Mouse (Mus musculus): ENCODE results near the gene Abcc8. TPM values are rescaled to one million over a fixed set of nuclear protein-coding genes. Genes with fewer than 3 reads are reported as not detected.

Abcc8 gene
- polyA plus RNA-seq, 1 experiment from 2014 or later: 0.11 TPM

DNA sequence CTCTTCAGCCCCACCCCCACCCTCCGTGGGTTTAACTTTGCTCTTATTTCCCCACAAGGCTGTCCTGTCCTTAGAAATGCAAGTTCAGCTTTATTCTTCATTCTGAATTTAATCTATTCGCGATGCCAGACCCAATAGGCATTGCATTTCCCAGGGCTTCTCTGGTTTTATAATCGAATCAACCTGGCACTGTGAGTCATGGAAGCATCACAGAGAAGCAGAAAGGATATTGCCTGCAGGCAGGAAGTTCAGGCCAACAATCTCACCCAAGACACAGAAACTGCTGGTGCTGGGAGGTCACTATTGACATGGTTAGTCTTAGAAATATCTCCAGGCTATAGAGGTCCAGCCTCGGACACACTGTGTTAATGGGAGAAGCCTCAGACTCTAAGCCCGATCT lies 30.4 kb upstream of the Abcc8 start:
- H3K9ac ChIP-seq (replicated peaks): no peak overlapping the region
- ATAC-seq: no peak
- no peak overlapping the region for H3K4me2 ChIP-seq (ENCODE audit: low read depth, low read length)
- no peak for DNase-seq
- 71% methylated on average over 6 of the region's 6 CpGs for WGBS (ENCODE audit: insufficient replicate concordance)
- H3K36me3 ChIP-seq (replicated peaks; ENCODE audit: insufficient read depth, low read length): no peaks in the 10 kb centered on the region
- H3K4me1 ChIP-seq (ENCODE audit: insufficient read depth): no peaks in the 10 kb centered on the region
- no peaks in the 10 kb centered on the region for H3K9me3 ChIP-seq (ENCODE audit: low read length)
- no peak overlapping the region for H3K27ac ChIP-seq (ENCODE audit: low read depth)
- no peaks in the 10 kb centered on the region for H3K27me3 ChIP-seq (ENCODE audit: insufficient read depth, low read length)
- TF ChIP-seq CTCF (IDR thresholded peaks at IDR 0.05; ENCODE audit: low read depth) (no peak), EP300 (IDR thresholded peaks at IDR 0.05; ENCODE audit: low read depth) (no peak)
- no peak overlapping the region for H3K4me3 ChIP-seq (ENCODE audit: low read depth, low read length)

GRCm38 (mm10) chr7:46208131-46208530 lies 28.3 kb upstream of the Abcc8 start:
- Histone ChIP-seq H3K4me3 (ENCODE audit: low read depth, low read length) (no peak overlapping the region), H3K9me3 (ENCODE audit: low read length) (no peaks in the 10 kb centered on the region), H3K36me3 (replicated peaks; ENCODE audit: insufficient read depth, low read length) (no peaks in the 10 kb centered on the region), H3K4me2 (ENCODE audit: low read depth, low read length) (no peak overlapping the region), H3K4me1 (ENCODE audit: insufficient read depth) (no peaks in the 10 kb centered on the region), H3K27ac (ENCODE audit: low read depth) (no peak overlapping the region), H3K27me3 (ENCODE audit: insufficient read depth, low read length) (no peaks in the 10 kb centered on the region), H3K9ac (replicated peaks) (no peak overlapping the region)
- TF ChIP-seq CTCF (IDR thresholded peaks at IDR 0.05; ENCODE audit: low read depth): no peak
- no peak for TF ChIP-seq EP300 (IDR thresholded peaks at IDR 0.05; ENCODE audit: low read depth)
- WGBS (ENCODE audit: insufficient replicate concordance): 83% methylated on average over 8 of the region's 8 CpGs
- ATAC-seq (no peak), DNase-seq (no peak)

DNA sequence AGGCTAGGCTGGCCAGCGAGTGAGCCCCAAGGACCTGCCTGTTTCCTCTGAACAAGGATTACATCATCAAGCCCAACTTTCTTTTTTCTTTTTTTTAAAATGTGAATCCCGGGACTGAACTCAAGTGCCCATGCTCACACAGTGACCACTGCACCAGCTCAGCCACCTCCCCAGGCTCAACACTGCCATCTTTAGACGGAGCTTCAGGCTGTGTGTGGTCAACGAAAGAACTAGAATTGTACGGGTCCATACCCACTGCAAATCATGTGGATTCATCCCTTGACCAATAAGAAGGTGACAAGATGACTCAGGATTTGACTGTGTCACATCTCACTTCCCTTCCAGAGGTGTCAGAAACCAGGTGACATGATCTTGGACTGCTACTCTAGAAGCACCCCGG lies 24.9 kb upstream of the Abcc8 start:
- H3K9me3 ChIP-seq (ENCODE audit: low read length): no peaks in the 10 kb centered on the region
- no peak overlapping the region for H3K9ac ChIP-seq (replicated peaks)
- DNase-seq (no peak), ATAC-seq (no peak)
- no peak overlapping the region for H3K27ac ChIP-seq (ENCODE audit: low read depth)
- H3K27me3 ChIP-seq (ENCODE audit: insufficient read depth, low read length): no peaks in the 10 kb centered on the region
- no peaks in the 10 kb centered on the region for H3K4me1 ChIP-seq (ENCODE audit: insufficient read depth)
- no peak for TF ChIP-seq EP300 (IDR thresholded peaks at IDR 0.05; ENCODE audit: low read depth)
- TF ChIP-seq CTCF (IDR thresholded peaks at IDR 0.05; ENCODE audit: low read depth): no peak
- no peak overlapping the region for H3K4me3 ChIP-seq (ENCODE audit: low read depth, low read length)
- no peaks in the 10 kb centered on the region for H3K36me3 ChIP-seq (replicated peaks; ENCODE audit: insufficient read depth, low read length)
- WGBS (ENCODE audit: insufficient replicate concordance): 48% methylated on average over 6 of the region's 6 CpGs
- H3K4me2 ChIP-seq (ENCODE audit: low read depth, low read length): no peak overlapping the region

GRCm38 (mm10) chr7:46204046-46204471 lies 24.2 kb upstream of the Abcc8 start:
- WGBS (ENCODE audit: insufficient replicate concordance): 43% methylated on average over 11 of the region's 11 CpGs
- ATAC-seq (no peak), DNase-seq (peak; percentile 49)
- no peak overlapping the region for H3K4me3 ChIP-seq (ENCODE audit: low read depth, low read length)
- no peaks in the 10 kb centered on the region for H3K9me3 ChIP-seq (ENCODE audit: low read length)
- TF ChIP-seq EP300 (IDR thresholded peaks at IDR 0.05; ENCODE audit: low read depth) (no peak), CTCF (IDR thresholded peaks at IDR 0.05; ENCODE audit: low read depth) (peak; percentile 54)
- no peaks in the 10 kb centered on the region for H3K4me1 ChIP-seq (ENCODE audit: insufficient read depth)
- no peaks in the 10 kb centered on the region for H3K27me3 ChIP-seq (ENCODE audit: insufficient read depth, low read length)
- no peak overlapping the region for H3K4me2 ChIP-seq (ENCODE audit: low read depth, low read length)
- H3K36me3 ChIP-seq (replicated peaks; ENCODE audit: insufficient read depth, low read length): no peaks in the 10 kb centered on the region
- H3K9ac ChIP-seq (replicated peaks): no peak overlapping the region
- no peak overlapping the region for H3K27ac ChIP-seq (ENCODE audit: low read depth)

DNA sequence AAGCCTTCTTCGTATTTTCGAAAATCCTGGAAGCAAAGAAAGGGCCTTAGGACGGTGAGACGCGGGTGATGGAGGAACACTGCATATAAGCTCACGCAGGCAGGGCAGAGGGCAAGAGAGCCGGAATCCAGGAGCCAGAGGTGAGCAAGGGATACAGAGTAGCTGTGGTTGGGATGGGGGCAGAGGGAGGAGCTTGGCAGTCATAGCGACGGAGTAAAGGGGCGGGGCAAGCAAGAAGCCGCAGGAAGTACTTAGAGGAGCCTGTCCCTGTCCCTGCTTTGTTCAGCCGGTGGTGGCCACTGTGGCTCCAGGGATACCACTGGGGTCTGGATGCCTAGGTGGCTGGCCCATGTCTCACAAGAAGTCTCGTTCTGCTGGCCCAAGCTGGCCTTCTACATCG lies 21.8 kb upstream of the Abcc8 start:
- Histone ChIP-seq H3K4me2 (ENCODE audit: low read depth, low read length) (no peak overlapping the region), H3K27me3 (ENCODE audit: insufficient read depth, low read length) (no peaks in the 10 kb centered on the region), H3K4me3 (ENCODE audit: low read depth, low read length) (no peak overlapping the region), H3K9ac (replicated peaks) (no peak overlapping the region), H3K9me3 (ENCODE audit: low read length) (no peaks in the 10 kb centered on the region), H3K36me3 (replicated peaks; ENCODE audit: insufficient read depth, low read length) (no peaks in the 10 kb centered on the region), H3K4me1 (ENCODE audit: insufficient read depth) (no peaks in the 10 kb centered on the region), H3K27ac (ENCODE audit: low read depth) (no peak overlapping the region)
- 26% methylated on average over 14 of the region's 14 CpGs for WGBS (ENCODE audit: insufficient replicate concordance)
- DNase-seq (no peak), ATAC-seq (no peak)
- TF ChIP-seq EP300 (IDR thresholded peaks at IDR 0.05; ENCODE audit: low read depth) (no peak), CTCF (IDR thresholded peaks at IDR 0.05; ENCODE audit: low read depth) (no peak)

DNA sequence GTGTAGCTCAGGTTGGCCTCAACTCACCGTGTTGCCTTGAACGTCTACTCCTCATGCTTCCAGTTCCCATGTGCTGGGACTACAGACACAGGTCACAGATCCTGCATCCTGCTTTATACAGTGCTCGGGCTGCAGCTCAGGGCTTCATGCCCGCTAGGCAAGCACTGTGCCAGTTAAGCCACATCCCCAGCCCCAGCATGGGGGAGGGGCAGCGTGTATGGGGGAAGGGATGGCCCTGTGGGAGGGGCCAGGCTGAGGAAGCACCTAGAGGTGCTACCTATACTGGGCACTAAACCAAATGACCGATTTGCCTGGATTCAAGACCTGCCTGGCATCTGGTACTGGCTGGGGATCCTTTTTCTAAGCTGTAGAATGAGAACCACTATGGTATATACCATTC lies 20.2 kb upstream of the Abcc8 start:
- Histone ChIP-seq H3K9ac (replicated peaks) (no peak overlapping the region), H3K27ac (ENCODE audit: low read depth) (no peak overlapping the region), H3K4me3 (ENCODE audit: low read depth, low read length) (no peak overlapping the region), H3K9me3 (ENCODE audit: low read length) (no peaks in the 10 kb centered on the region), H3K4me1 (ENCODE audit: insufficient read depth) (no peaks in the 10 kb centered on the region), H3K36me3 (replicated peaks; ENCODE audit: insufficient read depth, low read length) (no peaks in the 10 kb centered on the region), H3K27me3 (ENCODE audit: insufficient read depth, low read length) (no peaks in the 10 kb centered on the region), H3K4me2 (ENCODE audit: low read depth, low read length) (no peak overlapping the region)
- no peak for TF ChIP-seq EP300 (IDR thresholded peaks at IDR 0.05; ENCODE audit: low read depth)
- TF ChIP-seq CTCF (IDR thresholded peaks at IDR 0.05; ENCODE audit: low read depth): no peak
- ATAC-seq (no peak), DNase-seq (no peak)
- 52% methylated on average over 6 of the region's 6 CpGs for WGBS (ENCODE audit: insufficient replicate concordance)

GRCm38 (mm10) chr7:46195356-46195755 lies 15.5 kb upstream of the Abcc8 start:
- H3K4me3 ChIP-seq (ENCODE audit: low read depth, low read length): no peak overlapping the region
- H3K36me3 ChIP-seq (replicated peaks; ENCODE audit: insufficient read depth, low read length): no peaks in the 10 kb centered on the region
- H3K27ac ChIP-seq (ENCODE audit: low read depth): no peak overlapping the region
- H3K9ac ChIP-seq (replicated peaks): no peak overlapping the region
- no peaks in the 10 kb centered on the region for H3K4me1 ChIP-seq (ENCODE audit: insufficient read depth)
- 72% methylated on average over 5 of the region's 5 CpGs for WGBS (ENCODE audit: insufficient replicate concordance)
- H3K9me3 ChIP-seq (ENCODE audit: low read length): no peaks in the 10 kb centered on the region
- no peaks in the 10 kb centered on the region; the same call in 1 of the 2 replicates for H3K27me3 ChIP-seq (ENCODE audit: insufficient read depth, low read length)
- DNase-seq (no peak), ATAC-seq (no peak)
- no peak for TF ChIP-seq EP300 (IDR thresholded peaks at IDR 0.05; ENCODE audit: low read depth)
- TF ChIP-seq CTCF (IDR thresholded peaks at IDR 0.05; ENCODE audit: low read depth): no peak
- no peak overlapping the region for H3K4me2 ChIP-seq (ENCODE audit: low read depth, low read length)

All from liver, postnatal 0 days (tissue).